Mouse (Mus musculus) hindlimb bud, embryonic 11.5 days (tissue): ENCODE measurements around the gene Abhd11.
A peak's percentile ranks its signal among the peaks of the same experiment; 100 is the strongest.
"Not testable (repeated sequence)": the region's sequence is repeated elsewhere in the genome, so short reads cannot be mapped to it uniquely, and the experiment has no call there.

ENCODE experiments used
- DNase-seq: peaks from one replicate; pipeline ENCODE4 v3.0.0-alpha.2; 2012; ENCODE audit warnings: low read depth, low spot score; ENCODE audit errors: extremely low spot score

Abhd11 gene

DNA sequence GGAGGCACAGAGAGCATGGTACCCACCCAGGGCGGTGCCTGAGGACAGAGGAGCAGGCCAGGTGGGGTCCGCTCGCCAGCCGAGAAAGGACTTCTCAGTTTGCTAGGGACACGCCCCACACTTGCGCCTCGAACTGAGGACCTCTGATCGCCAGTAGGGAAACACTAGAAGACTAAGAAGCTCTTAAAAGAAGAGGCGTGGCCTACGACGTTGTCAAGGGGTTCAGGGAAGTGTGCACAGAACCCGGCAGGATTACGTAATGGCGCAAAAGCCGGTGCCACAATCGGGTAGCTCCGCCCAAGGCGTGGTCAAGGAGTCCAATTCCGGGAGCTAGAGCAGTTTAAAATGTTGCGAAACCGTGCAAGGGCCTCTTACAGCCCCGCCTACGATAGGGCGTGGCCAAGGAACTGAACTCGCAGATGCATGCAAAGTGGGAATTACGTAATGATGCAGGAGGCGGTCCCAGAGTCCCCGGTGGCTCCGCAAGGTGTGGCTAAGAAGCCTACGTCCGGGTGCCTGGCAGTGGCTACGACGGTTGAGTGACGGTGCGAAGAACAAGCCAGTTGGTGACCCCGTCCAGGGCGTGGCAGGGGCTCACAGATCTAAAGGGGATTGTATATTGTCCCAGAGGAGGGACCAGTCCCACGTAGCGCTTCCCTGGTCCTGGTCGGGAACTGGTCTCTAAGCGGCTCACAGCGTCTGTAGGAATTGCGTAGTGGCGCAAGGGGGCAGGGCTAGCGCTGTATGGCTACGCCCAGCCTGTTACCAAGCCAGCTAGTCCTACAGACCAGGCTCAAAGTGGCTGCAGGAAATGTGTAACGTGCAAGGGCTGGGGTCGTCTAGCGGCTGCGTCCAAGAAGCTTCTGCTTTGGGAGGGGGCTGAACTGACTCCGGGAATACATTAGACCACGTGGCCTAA lies at the start of gene Abhd11:
Gene Abhd11, plus strand, starts transcription at position 482 of the 919 bp plus-strand sequence.
- DNase-seq: peak; percentile 100

DNA sequence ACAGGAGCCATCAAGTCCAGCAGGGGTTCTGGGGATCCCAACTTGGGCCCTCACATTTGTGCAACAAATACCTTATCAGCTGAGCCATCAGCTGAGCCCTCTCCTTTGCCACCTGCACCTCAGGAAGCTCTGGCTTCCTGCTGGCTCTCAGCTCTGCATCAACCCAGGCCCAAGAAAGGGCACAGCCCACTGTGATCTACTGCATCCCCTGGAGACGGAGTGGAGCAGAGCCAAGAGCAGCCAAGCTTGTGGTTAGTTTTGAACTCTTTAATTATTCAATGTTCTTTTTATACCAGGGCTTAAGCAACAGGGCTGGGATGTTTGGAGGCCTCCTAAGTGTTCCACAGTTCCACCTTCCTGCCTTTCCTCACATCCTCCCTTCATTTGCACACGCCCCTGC lies 48.5 kb upstream of the Abhd11 start:
- no peak for DNase-seq

DNA sequence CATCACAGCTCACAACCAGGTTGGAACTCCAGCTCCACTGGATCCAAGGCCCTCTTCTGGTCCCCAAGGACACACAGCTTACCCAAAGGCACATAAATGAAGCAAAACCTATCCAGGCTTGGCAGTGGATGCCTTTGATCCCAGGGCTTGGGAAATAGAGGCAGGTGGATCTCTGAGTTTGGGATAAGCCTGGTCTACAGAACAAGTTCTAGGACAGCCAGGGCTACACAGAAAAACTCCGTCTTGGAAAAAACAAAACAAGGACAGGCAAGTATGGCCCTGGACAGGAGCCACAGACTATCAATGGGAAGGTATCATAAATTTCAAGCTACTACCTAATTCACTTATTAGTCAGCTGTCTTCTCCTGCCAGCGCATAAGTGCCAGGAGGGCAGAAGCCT lies 47.4 kb upstream of the Abhd11 start:
- no peak for DNase-seq

DNA sequence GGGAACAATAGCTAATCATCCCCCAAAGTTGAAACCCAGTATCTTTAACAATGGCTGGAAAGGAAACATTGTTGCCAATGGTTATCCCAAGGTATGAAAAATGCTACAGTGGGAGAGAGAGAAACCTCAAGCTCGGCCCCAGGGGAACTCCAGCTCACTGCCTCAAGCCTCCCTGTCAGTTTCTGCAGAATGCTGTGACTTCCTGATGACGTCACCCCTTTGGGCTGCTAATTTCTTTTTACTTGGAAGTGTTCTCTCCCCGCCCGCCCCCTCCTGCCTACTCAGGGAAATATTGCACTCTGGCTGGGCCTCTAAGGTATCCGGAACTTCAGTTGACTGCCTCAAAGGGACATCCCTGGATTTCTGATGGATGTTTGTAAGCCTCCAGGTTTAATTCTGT lies 45.4 kb upstream of the Abhd11 start:
- DNase-seq: no peak

DNA sequence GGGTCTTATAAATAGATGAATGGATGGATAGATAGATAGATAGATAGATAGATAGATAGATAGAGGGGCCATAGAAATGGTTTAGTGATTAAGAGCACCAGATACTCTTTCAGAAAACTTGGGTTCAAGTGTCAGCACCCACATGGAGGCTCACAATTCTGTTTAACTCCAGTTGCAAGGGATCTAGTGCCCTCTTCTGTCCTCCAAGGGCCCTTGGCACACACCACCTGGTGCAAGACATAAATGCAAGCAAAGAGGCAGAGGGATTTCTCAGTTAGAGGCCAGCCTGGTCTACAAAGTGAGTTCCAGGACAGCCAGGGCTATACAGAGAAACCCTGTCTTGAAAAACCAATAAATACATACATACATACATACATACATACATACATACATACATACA lies 44.3 kb upstream of the Abhd11 start:
- DNase-seq: not testable (repeated sequence)

DNA sequence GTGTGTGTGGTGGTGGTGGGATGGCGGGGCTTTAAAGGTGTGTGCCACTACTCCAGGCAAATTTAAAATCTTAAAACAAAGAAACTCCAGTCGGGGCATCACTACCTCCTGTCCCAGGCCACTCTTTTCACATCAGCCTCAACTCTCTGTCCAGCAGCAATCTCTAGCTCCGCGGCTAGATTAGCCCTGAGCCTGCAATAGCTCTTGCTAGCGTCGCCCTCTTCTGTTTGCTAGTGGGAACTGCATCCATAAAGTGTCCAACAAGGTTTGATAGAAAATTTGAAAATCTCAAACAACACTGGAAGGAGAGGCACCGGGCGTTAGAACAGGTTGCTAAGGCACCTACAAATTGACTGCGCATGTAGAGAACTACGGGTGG lies 43.5 kb upstream of the Abhd11 start:
- peak; percentile 70 for DNase-seq

DNA sequence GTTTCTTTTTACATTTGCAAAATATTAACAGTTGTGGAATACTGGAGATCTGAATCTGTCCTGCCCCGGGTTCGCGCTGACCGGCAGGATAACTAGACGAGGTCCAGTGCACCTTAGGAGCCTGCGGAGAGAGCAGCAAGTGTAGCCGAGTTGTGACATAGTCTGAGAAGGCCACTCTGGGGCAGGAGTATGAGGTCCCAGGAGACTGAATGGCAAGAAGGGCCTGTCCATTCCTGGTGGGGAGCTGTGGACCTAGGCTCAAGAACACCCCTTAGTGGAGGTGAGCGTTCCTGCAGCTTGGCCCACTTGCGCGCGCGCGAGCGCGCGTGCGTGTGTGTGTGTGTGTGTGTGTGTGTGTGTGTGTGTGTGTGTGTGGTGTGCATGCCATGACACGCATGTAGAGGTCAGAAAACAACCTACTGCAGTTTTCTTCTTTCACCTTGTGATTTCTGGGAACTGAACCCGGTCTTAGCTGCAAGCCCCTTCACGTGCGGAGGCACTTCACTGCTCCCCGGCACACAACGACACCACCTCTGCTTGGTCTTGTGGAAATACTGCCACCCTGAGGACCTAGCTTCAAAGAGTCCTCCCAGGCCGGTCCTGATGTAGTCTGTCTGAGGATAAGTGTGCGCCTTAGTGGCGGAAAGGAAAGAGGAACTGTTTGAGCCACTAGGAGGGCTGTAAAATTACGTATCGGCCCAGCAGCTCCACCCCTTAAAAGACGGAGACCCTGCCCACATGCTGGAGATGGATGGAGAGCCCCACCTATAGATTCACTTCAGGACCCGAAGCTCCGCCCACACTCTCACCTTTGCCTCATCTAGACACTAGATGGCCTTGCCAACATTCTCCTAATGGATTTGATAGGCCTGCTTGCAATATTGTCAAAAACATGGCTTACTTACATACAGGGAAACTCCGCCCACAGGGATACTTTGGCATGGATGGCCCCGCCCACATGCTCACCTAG lies 42.8 kb upstream of the Abhd11 start:
- no peak for DNase-seq

DNA sequence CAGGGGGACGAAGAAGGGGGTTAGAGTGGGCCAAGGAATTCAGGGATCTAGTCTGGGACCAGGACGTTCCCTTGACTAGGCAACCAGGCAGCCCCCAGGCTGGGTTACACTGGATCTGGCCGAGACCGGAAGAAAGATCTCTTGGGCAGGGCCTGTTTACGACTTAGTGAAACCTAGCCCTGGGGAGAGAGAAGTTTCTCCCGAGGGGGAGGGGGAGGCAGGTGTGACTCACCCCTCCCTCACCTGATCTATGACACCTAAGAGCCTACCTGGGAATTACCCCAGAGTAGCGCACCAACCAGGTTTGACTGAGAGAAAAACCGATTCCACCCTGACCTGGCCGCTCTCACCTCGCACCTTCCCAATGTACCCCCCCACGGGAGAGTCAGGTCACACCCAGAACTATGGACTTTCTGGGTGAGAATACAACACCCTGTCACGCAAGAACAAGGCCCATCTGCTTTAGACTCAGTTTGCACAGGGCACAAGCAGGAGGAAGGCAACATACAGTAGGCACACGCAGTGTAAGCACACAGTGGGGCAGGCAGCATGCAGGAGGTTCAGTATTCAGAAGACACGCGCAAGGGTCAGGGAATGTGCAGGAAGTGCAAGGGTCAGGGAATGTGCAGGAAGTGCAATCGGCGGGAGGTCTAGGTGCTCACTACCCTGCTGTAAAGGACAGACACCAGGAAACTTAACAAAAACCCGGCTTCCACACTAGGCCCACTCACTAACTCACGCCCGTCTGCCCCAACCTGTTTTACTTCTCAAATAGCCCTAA lies 41.6 kb upstream of the Abhd11 start:
- no peak for DNase-seq

DNA sequence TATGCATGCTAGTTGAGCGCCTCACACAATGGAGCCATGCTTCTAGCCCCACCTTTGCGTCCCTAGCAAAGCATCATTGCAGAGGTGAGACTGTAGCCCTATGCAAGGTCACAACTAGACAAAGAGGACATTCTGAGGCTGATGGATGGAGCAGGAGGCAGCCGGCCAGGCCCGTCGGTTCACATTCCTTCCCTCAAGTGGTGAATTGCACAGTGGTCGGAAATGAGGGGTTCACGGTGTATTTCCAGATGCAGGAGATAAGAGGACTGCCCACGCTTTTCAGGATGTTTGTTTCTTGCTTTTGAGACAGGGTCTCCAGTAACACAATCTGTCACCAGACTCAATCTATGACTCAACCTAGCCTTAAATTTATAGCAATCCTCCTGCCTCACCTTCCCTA lies 38.3 kb upstream of the Abhd11 start:
- no peak for DNase-seq

DNA sequence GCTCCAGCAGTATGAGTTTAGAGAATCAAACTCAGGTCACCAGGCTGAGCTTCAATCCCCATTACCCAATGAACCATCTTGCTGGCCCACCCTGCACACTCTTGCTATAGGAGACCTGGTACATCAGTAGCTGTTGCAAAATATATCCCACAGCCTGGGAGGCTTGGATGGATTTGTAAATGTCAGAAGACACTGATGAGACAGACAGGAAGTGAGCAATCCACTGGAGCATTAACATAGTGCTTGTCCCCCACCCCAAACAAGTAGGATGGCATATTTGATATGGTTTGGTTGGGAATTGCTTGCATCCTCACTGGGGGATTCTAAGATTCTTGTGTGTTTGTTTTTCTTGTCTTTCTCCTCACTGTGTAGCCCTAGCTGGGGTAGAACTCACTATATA lies 35.9 kb upstream of the Abhd11 start:
- no peak for DNase-seq

DNA sequence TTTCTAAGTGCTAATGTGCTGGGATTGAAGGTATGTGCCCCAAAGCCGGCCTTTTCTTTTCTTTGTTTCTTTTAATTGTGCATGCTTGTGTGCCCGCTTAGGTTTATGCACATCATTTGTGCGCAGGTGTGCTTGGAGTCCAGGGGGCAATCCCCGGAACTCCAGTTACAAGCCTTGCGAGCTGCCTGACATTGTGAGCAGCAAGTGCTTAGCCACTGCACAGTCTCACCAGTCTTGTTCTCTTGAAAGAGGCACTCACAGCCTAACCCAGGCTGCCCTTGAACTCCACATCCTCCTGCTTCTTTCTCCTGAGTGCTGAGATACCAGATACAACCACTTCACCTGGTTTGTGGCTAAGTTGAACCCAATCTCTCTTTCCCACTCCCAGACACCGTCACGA lies 35.4 kb upstream of the Abhd11 start:
- DNase-seq: no peak

DNA sequence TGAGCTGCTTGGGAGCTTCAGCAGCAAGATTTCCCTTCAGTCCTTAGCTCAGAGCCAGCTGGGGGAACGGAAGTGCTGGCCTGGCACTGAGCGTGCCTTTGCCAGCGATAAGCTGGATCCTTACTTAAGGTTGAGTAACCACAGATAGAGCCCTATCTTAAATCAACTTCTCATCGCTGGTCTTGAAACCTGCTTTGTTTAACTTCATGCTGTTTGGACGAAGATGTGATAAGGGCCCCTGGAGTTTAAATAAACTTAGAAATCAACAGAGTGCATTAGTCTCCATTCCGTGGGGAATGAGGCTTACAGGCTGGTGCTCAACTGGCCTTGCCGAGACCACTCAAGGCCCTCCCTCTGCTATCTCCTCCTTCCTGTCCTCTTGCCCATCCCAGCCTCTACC lies 34.7 kb upstream of the Abhd11 start:
- DNase-seq: no peak

DNA sequence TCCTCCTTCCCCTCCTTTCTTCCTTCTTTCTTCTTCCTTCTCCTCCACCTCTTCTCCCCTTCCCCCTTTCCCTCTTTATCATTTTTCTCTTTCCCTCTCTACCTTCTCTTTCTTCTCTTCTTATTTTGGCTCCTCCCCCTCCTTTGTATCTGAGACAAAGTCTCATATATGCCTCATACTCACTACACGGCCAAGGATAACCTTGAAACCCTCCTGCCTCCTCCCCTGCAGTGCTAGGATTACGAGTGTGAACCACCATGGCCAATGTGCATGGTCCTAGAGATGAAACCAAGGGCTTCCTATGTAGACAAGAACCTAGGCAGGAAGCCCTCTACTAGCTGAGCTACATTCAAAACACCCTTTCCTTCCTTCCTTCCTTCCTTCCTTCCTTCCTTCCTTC lies 34.0 kb upstream of the Abhd11 start:
- no peak for DNase-seq

DNA sequence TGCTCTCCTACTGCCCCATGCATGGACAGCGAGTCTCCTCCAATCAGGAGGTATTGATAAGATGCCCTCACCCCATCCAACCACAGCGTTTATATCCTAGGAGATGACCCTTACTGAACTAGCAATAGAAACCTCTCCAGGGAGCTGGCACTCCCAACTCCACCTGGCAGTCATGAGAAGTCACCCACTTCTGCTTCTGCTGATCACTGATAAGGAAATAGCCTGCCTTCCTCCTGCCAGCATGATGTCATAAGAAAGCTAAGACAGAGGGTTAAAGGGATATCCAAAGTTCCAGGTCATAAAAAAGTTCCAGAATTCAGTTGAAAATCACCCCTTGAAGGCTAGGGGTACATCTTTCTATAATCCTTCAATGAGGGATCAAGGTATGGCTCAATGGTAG lies 32.8 kb upstream of the Abhd11 start:
- no peak for DNase-seq

DNA sequence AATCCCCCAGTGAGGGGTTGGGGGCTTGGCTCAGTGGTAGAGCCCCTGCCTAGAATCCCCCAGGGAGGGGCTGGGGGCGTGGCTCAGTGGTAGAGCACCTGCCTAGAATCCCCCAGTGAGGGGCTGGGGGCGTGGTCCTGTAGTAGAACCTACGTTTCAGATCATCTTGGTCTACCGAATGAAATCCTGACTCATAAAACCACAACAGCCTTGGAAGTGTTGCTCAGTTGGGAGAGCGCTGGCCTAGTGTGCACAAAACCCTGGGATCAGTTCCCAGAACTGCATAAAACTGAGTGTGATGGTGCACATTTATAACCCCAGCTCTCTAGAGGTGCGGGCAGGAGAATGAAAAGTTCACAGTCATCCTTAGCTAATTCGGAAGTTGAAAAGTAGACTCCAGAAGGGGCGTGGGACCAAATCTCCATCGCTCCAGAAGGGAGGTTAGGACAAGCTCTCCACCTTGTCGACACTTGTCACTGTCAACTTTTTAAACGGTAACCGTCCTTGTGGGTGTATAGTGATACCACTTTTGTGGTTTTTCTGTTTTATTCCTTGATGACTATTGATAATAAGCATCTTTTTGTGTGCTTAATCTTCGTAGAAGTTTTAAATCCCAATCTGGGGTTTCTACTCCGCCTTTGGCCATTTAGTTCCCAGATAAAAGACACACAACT lies 32.2 kb upstream of the Abhd11 start:
- DNase-seq: no peak

DNA sequence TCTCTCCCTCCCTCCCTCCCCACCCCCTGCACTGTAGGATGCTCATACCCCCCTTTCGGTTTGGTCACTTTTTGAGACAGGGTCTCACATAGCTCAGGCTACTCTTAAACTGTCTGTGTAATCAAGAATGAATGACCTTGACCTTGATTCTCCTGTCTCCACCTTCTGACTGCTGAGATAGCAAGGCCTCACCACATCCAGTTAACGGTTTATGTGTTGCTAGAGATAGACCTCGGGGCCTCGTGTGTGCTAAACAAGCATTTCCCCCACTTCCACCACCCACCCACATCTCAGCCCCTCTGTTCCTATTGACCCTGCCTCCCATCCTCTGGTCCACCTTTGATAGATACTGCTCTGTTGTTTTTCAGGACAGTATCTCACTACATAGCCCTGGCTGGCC lies 31.1 kb upstream of the Abhd11 start:
- no peak for DNase-seq

DNA sequence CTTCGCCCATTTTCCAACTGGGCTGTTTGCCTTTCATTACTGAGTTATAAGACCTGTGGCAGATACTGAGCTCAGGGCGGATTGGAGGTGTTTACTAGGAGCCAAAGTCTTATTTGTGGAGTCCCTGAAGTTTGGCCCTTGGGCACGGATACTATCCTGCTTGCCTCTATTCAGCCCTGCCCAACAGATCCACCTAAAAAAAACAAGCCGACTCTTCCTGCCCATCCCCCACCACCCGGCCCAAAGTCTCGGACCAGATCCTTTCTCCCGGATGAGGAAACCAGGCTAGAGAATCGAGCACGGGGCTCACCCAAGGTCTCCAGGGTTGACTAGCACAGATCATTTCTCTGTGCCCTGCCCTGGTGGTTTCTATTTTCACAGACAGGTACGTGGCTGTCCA lies 27.8 kb upstream of the Abhd11 start:
- no peak for DNase-seq

DNA sequence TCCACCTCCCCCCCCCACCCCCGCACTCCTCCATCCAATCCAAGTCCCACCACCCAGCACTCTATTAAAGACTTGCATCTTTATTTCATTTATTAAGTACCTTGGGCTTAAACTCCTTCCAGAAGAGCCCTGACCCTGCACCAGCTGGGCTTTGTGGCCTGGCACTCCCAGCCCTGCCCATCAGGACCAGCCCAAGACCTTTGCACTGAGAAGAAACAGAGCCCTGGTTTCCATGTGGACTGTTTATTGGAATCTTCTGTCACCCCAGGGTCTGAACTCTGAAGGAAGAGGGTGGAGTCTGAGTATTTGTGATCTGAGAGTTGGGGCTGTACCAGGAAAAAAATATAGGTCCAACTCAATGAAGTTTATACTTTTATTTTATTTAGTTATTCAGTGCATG lies 25.8 kb upstream of the Abhd11 start:
- no peak for DNase-seq

DNA sequence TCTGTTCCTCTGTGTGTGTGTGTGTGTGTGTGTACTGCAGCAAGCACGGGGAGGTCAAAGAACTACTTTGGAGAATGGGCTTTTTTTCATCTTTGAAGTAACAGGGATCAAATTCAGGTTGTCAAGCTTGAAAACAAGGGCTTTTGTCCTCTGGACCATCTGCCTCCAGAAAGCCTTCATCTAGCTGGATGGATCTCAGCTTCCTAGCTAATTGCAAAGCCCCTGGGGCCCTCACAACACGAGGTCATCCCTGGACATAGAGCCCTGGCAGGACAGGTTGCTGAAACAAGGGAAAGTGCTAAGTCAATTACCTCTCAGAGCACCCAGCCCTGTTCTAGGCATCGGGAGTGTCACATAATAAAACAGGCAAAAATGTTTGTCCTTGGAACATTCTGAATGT lies 25.2 kb upstream of the Abhd11 start:
- DNase-seq: no peak

DNA sequence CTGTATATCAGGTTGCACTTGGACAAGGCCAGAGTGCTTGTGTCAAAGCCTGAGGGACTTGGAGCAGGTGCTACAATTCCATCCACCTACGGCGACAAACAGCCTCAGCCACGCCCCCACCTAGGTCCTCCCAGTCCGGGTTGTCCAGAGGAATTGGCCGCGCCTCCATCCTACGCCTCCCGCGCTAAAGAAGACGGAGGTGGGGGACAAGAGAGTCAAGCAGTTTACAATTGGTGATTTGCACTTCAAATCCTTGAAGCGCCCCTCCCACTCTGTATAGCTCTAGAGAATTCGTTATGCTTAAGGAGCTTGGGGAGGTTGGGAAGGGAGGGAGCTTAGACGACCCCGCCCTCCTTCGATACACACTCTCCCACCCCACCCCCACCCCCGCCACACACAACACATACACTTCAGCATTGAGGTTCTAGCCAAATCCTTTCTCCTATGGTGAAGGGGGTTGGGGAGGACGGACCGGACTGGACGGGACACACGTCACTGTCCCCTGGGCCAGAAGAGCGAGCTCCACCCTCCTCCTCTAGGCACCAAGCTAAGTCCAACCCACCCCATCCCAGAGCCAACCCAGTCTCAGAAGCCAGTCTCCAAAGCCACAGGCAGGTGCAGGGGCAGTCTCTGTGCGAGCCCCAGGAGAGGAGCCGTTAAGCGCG lies 23.2 kb upstream of the Abhd11 start, which contains the start of gene Cldn3:
Gene Cldn3, plus strand, starts transcription at position 582 of the 665 bp plus-strand sequence.
- DNase-seq: no peak
